Mouse (Mus musculus) monocyte, adult 5-6 weeks (primary cell): Measurements from ENCODE around the gene Bptf. TPM values are rescaled to one million over a fixed set of nuclear protein-coding genes. Genes with fewer than 3 reads are reported as not detected.
A peak's percentile ranks its signal among the peaks of the same experiment; 100 is the strongest.
"Not testable (repeated sequence)": the region's sequence is repeated elsewhere in the genome, so short reads cannot be mapped to it uniquely, and the experiment has no call there.

Experiments
- ATAC-seq: fragments of 153-309, 156-312 bp; replicated peaks from 2 replicates; pipeline ENCODE4 v1.8.0; 2017; ENCODE audit warnings: mild to moderate bottlenecking; ENCODE audit not compliant: low TSS enrichment, insufficient number of reproducible peaks, severe bottlenecking, poor library complexity, low FRiP score
- total RNA-seq: library from RNA; stranded (forward); fragments of 200-1000, 200-491, 200-594 nt; gene quantifications from 3 replicates; pipeline ENCODE4 v1.2.3, GENCODE M21; 2017

The Bptf gene
- total RNA-seq, 1 experiment from 2014 or later = 55.9 TPM

DNA sequence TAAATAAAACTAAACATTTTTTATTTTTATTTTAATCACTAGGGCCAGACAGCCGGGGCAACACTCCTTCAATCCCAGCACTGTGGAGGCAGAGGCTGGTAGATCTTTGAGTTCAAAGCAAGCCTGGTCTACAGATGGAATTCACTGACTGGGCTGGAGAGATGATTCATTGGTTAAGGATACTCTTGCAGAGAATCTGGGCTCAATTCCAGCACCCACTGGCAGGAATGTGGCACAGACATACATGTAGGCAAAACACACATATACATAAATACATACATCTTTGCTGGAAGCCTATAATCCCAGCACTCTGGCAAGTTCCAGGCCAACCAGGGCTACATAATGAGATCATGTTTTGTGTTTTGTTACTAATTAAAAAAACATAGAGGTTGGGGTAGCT is 126.4 kb downstream of the Bptf start:
- ATAC-seq = no peak

DNA sequence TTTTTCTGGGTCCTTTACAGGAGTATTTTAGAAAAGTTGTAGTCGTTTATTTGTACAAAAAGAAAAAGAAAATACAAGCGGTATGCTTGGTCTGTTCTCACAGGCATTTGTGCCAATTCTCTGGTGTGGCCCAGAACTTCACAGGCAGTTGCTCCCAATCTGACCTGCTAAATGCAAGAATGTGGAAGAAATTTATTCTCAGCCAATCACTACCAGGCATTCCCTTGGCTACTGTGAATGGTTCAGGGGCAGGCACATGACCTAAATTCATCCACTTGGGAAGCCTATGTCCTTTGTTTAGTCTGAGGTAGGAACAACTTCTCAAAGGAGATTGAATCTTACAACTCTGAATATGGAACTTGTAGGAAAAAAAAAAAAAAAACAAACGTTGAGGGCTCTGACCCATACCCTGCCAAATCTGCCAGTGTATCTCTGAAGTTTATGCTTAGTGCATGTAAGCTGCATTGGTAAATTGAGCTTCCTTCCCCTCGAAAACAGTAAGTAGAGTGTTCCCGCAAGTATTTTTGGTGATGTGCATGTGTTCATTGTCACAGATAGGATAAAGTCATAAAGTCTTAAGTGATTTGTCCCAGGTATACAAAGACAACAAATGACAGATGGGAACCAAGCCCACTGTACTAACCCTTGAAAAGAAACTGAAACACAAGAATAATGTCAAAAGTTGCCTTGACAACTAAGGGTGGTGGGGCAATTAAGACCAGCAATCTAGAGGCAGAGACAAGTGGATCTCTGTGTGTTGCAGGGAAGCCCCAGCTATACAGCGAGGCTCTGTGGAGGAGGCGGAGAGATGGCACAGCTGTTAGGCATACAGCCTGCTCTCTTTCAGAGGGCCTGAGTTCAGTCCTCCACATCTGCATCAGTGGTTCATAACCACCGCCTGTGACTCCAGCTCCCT is 129.9 kb downstream of the Bptf start:
- no peak for ATAC-seq

DNA sequence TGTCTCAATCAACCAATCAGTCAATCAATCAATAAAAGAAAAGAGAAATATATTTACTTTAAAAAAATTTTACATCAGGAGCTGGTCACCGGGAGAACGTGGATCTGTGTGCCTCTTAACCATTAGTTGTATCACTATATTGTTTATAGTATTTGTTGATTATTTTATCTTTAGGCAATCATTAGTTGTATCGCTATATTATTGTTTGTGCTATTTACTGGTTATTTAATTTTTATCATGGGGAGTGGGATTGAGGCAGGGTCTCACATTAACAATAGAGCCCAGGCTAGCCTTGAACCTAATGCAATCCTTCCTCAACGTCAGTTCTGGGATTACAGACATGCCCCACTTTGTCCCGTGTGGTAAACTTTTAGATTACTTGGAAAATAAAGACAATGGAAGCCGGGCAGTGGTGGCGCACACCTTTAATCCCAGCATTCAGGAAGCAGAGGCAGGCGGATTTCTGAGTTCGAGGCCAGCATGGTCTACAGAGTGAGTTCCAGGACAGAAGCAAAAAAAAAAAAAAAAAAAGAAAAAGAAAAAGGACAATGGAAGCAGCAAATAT is 131.9 kb downstream of the Bptf start:
- no peak for ATAC-seq

DNA sequence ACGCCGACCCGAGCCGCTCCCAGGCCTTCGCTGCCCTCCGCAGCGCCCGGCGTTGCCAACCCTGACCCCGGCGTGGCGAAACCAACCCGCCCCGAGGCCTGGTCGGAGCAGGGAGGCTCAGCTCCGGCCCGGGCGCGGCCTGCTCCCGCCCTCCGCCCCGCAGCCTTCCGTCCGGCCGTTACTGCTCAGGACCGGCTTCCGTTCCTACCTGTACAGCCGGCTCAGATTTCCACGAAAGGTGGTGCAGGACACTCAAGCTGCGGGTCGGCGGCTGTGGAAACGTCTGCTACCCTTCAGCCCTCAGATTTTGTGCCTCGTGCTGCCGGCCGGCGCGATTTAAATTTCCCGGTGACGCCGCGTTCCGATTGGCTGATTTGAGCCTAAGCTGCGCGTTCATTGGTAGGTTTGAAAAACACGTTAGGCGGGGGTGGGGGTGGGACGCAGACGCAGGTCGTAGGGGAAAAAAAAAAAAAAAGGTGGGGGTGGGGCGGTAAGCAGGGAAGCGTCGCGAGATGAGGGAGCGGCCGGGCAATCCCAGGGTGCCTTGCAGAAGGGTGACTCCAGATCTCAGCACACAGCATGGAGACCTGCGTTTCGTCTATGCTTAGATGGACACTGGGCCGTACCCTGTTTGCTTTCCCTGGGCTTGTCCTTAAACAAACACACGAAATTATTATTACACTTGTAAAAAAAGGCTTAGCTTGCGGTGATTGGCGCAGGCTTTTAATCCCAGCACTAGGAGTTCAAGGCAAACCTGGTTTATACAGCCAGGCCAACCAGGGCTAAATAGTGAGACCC is 132.6 kb downstream of the Bptf start, which contains the start of gene Kpna2:
Gene Kpna2 (minus strand): TSS at position 391 of the 798 bp plus-strand sequence.
- peak; percentile 96 for ATAC-seq

DNA sequence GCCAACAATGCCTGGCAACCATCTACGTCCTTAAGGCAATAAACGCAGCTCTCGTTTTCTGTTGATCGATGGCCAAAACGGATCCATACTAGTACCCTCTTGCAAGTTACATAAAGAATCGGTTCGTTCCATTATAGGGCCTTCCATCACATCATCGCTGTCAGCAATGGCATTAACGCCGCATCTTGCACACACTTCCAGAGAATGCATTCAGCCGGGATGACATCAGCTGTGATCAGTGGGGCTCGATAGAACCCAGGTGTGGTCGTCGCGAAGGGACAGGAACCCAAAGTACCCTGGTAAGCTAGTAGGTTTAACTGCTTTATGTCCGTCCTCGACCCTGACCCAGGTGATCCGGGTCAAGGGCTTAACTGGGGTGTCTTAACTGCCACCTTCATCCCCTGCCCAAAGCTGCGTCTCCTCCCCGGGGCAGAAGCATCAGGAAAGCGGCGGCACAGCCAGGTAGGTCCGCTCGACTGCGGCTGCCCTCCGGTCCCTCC is 133.2 kb downstream of the Bptf start:
- ATAC-seq = 0 out of 2 replicates have a peak, but pooled peaks have one; percentile 4

DNA sequence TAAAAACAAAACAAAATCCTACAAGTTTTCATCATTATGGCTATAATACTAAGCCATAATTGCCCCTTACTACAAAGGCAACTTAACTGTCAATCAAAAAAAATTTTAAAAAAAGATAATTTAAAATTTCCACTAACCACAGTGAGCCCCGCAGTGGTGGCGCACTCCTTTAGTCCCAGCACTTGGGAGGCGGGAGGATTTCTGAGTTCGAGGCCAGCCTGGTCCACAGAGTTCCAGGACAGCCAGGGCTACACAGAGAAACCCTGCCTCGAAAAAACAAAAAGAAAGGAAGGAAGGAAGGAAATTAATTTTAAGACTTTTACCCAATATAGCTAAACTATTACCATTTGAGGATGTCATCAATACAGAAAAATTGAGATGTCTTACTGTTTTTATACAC is 134.0 kb downstream of the Bptf start:
- no peak for ATAC-seq

DNA sequence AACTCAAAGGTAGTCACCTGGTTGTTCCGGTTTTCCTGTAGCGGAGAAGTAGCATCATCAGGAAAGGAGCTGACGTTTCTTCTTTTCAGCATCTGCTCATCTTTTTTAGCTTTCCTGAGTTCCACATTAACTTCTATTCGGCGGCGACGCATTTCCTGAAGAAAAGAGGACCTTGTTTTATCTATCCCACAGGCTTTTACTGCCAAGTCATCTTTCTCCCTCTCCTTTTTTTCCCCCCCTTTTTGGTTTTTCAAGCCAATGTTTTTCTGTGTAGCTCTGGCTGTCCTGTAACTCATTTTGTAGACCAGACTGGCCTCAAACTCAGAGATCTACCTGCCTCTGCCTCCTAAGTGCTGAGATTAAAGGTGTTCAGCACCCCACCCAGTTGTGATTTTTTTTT is 135.4 kb downstream of the Bptf start:
- ATAC-seq = not testable (repeated sequence)

DNA sequence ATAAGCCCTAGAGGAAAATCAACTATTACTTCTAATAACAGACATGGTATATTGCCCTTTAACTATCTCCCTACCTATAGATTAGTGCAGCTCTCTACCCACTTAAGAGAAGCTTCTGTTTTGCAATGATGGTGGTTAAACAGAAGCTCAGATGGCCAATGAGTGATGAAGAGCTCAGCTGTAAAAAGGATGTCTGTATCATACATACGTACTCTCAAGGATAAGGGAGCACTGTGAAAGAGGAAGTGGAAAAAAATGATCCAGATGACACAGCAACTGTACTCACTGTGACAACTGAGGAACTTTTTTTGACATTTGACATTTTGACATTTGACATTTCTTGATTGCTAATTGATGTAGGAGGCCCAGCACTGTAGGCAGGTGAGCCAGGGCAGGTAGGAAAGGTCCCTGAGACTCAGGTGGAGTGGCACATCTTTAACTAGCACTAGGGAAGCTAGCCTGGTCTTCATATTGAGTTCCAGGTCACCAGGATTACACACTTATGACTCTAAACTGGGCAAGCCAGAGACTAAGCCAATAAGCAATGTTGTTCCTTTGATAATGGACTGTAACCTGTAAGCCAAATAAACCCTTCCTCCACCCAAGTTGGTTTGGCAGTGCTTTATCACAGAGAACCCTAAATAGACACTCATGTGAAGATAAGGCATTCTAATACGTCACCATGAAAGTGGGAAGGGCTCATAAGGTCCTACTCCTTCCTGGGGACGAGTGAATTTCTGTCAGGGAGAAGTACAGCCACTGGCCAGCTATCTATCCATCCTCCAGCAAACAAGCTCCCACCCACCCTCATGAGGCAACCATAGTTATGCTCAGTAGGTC is 137.5 kb downstream of the Bptf start:
- peak; percentile 96 for ATAC-seq

DNA sequence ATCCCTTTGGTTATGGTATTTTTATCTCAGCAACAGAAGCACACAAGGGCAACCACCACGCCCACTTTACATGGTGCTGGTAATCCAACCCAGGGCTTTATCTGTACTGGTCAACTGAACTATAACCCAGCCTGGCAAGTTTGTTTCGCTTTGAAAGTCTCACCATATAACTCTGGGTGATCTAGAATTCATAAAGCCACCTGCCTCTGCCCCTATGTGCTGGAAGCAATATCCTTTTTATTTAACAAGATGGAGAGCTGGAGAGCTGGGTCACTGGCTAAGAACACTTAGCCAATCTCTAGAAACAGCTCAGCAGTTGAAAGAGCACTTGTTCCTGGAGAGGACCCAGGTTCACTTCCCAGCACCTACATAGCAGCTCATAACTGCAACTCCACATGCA is 144.5 kb downstream of the Bptf start:
- ATAC-seq = no peak

DNA sequence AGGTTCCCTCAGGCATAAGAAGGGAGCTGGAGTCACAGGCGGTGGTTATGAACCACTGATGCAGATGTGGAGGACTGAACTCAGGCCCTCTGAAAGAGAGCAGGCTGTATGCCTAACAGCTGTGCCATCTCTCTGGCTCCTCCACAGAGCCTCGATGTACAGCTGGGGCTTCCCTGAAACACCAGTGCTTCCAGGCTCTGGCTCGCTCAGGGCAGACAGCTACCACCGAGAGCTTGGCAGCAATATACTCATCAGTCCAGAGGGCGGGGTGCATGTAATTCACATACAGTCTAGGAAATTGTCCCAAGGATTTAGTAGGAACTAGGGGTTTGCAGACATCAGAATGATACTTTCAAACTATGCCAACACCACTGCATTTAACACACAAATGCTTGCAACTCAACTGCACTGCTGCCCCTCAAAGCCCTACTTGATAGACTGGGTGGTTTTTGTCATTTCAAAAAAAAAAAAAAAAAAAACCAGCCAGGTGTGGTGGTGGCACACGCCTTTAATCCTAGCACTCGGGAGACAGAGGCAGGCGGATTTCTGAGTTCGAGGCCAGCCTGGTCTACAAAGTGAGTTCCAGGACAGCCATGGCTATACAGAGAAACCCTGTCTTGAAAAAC is 145.8 kb downstream of the Bptf start:
- not testable (repeated sequence) for ATAC-seq

Other genes starting within 250 kb of the Bptf start
- gene Smurf2, start 211.4 kb downstream of the Bptf start, total RNA-seq = 51.0 to 76.4 TPM (median 65.5 TPM) in 3 replicates
- 59.8 to 75.8 TPM (median 63.9 TPM) in 3 replicates for gene Kpna2, start 132.6 kb downstream of the Bptf start, total RNA-seq
- gene 1810010H24Rik, start 106.4 kb downstream of the Bptf start, total RNA-seq = not detected in 3 replicates
- gene Nol11, start 57.3 kb upstream of the Bptf start, total RNA-seq = 25.2 to 32.3 TPM (median 26.5 TPM) in 3 replicates